Mouse (Mus musculus) kidney, adult 2 months (tissue): ENCODE measurements around the gene Hsp90ab1. TPM values are rescaled to one million over a fixed set of nuclear protein-coding genes. Genes with fewer than 3 reads are reported as not detected.

Experiments used
- DNase-seq: peaks from one replicate; pipeline ENCODE4 v3.0.0; 2021
- H3K27ac ChIP-seq: fragments of 200-500 bp; 2 replicates; pipeline ENCODE4 v1.5.1; 2012; ENCODE audit warnings: low read depth, low read length, control low read depth, inconsistent platforms; ENCODE audit not compliant: insufficient read depth
- H3K27me3 ChIP-seq: fragments of 200-500 bp; replicated peaks from 2 replicates; pipeline ENCODE4 v1.6.1; 2012; ENCODE audit warnings: mild to moderate bottlenecking, moderate library complexity, low read length, inconsistent platforms; ENCODE audit not compliant: control insufficient read depth, insufficient read depth
- H3K36me3 ChIP-seq: fragments of 200-500 bp; 2 replicates; pipeline ENCODE4 v1.6.1; 2012; ENCODE audit warnings: mild to moderate bottlenecking, moderate library complexity, low read length, inconsistent platforms; ENCODE audit not compliant: control insufficient read depth, insufficient read depth
- H3K4me1 ChIP-seq: fragments of 200-500 bp; 2 replicates; pipeline ENCODE4 v1.6.1; 2011; ENCODE audit warnings: low read length; ENCODE audit not compliant: control insufficient read depth, insufficient read depth
- H3K4me3 ChIP-seq: fragments of 200-500 bp; 2 replicates; pipeline ENCODE4 v1.5.1; 2011; ENCODE audit warnings: mild to moderate bottlenecking, low read depth, low read length, control low read depth; ENCODE audit not compliant: insufficient read depth
- CTCF ChIP-seq: fragments of 200-500 bp; conservative IDR thresholded peaks from 2 replicates; pipeline ENCODE4 v1.5.1; 2011; ENCODE audit warnings: low read depth, mild to moderate bottlenecking, control low read depth, low read length, moderate library complexity, mixed read lengths; ENCODE audit not compliant: insufficient read depth, insufficient read length
- POLR2A ChIP-seq: fragments of 200-500 bp; IDR thresholded peaks from one replicate; pipeline ENCODE4 v1.6.1; 2011; ENCODE audit warnings: low read depth, low read length, control low read depth
- WGBS: fragments of 180-500 bp; shearing (Covaris S2); methylation state at CpG from one replicate; pipeline ENCODE4 v1.1.7; 2018; 5-methylcytosine and 5-hydroxymethylcytosine counted together
- polyA plus RNA-seq: library from polyadenylated mRNA; depleted of rRNA; stranded (reverse); fragments of >200 nt; gene quantifications from 2 replicates; pipeline ENCODE4 v1.2.3, GENCODE M21; 2012

Gene Hsp90ab1
- polyA plus RNA-seq, 1 experiment: 408 TPM

- DNase-seq: no peak
- TF ChIP-seq POLR2A: no peak
- no peak for TF ChIP-seq CTCF
- no peak within 1 kb of the TSS for H3K27ac ChIP-seq
- H3K27me3 ChIP-seq: peaks cover 5% of the 10 kb centered on the region
- no peaks in the 10 kb centered on the region for H3K36me3 ChIP-seq
- H3K4me3 ChIP-seq: peak within 1 kb of the TSS; percentile 26; the same call in 1 of the 2 replicates
- 3% methylated on average over 13 of the region's 29 CpGs for WGBS
- H3K4me1 ChIP-seq: no peaks in the 10 kb centered on the region
Measured at GRCm38 (mm10) chr17:45549617-45550181, 23.4 kb downstream of the Hsp90ab1 start, which contains the start of gene Tmem151b. Gene Tmem151b, minus strand, starts transcription at chr17:45549677.

- H3K4me3 ChIP-seq: peak overlapping the region; percentile 26; the same call in 1 of the 2 replicates
- no peak for DNase-seq
- WGBS: 5% methylated on average over 62 of the region's 68 CpGs
- H3K4me1 ChIP-seq: no peaks in the 10 kb centered on the region
- H3K36me3 ChIP-seq: no peaks in the 10 kb centered on the region
- peaks cover 5% of the 10 kb centered on the region for H3K27me3 ChIP-seq
- TF ChIP-seq CTCF (no peak), POLR2A (no peak)
- H3K27ac ChIP-seq: no peak overlapping the region
Measured at GRCm38 (mm10) chr17:45548541-45549512, 24.2 kb downstream of the Hsp90ab1 start.

DNA sequence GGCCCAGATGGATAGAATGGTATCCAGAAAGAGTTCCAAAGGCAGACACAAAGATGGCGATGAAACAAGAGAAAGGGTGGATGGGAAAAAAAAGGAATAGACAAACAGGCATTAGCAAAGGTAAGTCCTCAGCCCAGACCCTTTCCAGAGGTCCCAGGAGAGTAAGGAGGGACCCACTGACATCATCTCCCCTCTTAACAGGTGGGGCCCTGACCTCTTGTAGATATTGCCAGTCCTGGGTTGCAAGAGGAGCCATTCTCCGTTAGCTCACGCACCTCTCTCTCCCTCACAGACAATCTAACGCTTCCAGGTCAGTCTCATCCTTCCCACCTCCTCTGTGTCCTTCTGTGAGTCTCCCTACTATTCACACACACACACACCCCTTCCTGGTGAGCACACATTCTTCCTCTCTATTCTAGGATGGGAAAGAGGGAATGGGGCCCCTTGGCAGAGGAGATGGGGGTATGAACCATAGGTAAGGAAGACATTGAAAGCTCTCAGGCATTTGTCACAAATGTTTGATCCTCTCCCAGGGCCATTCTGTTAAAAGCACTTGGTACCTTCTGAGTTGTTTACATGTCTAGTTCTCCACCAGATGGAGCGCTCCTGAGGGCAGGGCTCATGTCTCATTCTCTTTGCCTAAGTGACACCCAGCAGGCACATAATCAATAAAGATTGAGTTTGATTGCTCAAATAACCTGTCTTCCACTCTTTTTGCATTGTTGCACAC is 25.4 kb downstream of the Hsp90ab1 start:
- TF ChIP-seq CTCF (no peak), POLR2A (no peak)
- Histone ChIP-seq H3K27ac (no peak overlapping the region), H3K27me3 (peaks cover 5% of the 10 kb centered on the region), H3K4me3 (no peak overlapping the region), H3K36me3 (no peaks in the 10 kb centered on the region), H3K4me1 (no peaks in the 10 kb centered on the region)
- no peak for DNase-seq
- WGBS: 88% methylated on average over 5 of the region's 5 CpGs

DNA sequence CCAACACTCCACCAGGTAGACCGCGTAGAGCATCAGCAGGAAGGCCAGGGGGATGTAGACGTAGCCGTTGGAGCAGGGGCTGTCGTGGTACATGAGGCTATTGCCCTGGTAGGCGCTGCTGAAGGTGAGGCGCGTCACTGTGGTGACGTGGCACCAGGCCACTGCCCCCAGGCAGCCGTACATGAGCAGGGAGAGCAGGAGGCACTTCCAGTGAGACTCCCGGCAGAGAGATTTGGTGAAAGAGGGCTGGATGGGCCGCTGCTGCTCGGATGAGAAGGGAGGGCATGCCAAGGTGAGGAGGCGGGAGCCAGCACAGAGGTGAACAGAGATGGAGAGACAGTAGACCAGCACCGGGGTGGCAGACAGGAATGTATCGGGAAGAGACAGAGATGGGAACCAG is 26.1 kb downstream of the Hsp90ab1 start:
- Histone ChIP-seq H3K27me3 (peaks cover 5% of the 10 kb centered on the region), H3K4me3 (no peak overlapping the region), H3K4me1 (no peaks in the 10 kb centered on the region), H3K27ac (no peak overlapping the region), H3K36me3 (no peaks in the 10 kb centered on the region)
- TF ChIP-seq CTCF: no peak
- TF ChIP-seq POLR2A: no peak
- WGBS: 76% methylated on average over 16 of the region's 16 CpGs
- no peak for DNase-seq

GRCm38 (mm10) chr17:45545278-45545961 is 27.7 kb downstream of the Hsp90ab1 start:
- Histone ChIP-seq H3K4me3 (no peak overlapping the region), H3K27me3 (peaks cover 5% of the 10 kb centered on the region), H3K4me1 (no peaks in the 10 kb centered on the region), H3K36me3 (no peaks in the 10 kb centered on the region), H3K27ac (no peak overlapping the region)
- TF ChIP-seq CTCF (no peak), POLR2A (no peak)
- 9% methylated on average over 74 of the region's 74 CpGs for WGBS
- no peak for DNase-seq

DNA sequence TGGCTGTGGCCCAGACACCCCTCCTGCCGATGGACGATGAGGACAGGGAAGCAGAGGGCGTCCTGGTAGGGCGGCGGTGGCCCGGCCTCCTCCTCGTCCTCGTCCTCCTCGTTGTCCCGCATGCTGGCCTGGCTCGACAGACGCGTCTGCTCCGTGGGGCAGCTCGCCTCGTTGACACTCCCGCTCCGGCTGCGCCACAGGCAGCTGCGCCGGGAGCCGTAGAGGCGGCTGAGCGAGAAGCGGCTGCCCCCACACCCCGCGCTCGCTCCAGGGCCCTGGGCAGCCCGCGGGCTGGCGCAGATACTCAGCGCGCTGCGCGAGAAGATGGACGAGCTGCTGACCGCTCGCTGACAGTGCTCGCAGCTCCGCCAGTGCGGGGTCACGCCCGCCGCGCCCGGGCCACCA is 28.2 kb downstream of the Hsp90ab1 start:
- H3K4me3 ChIP-seq: no peak overlapping the region
- TF ChIP-seq CTCF (no peak), POLR2A (no peak)
- no peak for DNase-seq
- H3K27ac ChIP-seq: no peak overlapping the region
- WGBS: 8% methylated on average over 46 of the region's 46 CpGs
- peaks cover 5% of the 10 kb centered on the region for H3K27me3 ChIP-seq
- H3K36me3 ChIP-seq: no peaks in the 10 kb centered on the region
- H3K4me1 ChIP-seq: no peaks in the 10 kb centered on the region
